Mouse (Mus musculus): ENCODE measurements around the gene Spz1. TPM values are rescaled to one million over a fixed set of nuclear protein-coding genes. Genes with fewer than 3 reads are reported as not detected.

Spz1 gene
- polyA plus RNA-seq, 1 experiment from 2014 or later, result not detected

DNA sequence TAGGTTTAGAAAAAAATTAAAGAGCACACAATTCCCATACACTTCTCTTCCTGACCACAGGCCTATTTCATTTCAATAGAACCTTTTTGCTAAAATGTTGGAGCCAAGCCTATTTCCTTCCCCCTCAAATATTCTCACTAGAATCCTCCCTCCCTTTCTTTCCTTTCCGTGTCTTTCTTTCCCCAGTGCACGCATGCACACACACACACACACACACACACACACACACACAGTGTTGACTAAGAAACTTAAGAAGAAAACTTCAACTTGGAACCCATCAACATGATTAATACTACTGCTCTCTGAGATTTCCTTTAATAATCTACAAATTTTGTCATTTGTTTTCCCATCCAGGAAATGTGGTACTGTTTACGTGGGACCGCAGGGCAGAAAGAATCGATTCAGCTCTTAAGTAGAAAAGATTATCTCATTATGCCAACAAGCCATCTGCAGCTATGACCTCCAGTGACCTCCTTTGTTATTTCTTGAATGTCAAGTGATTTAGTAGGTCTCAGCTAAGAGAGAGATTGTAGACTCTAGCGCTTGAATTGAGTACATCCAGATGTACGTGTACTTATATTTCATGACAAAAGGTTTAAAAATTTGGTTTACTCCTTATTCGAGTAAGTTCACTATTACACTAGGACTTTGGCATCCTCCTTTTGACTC, 19.4 kb downstream of the Spz1 start:
- Histone ChIP-seq H3K27me3 (replicated peaks; ENCODE audit: control insufficient read depth, insufficient read depth, low read length) (no peaks in the 10 kb centered on the region), H3K9ac (ENCODE audit: low read depth, low read length) (no peak overlapping the region), H3K4me1 (replicated peaks; ENCODE audit: control insufficient read depth, insufficient read depth, low read length) (no peaks in the 10 kb centered on the region), H3K9me3 (ENCODE audit: control insufficient read depth) (no peaks in the 10 kb centered on the region), H3K4me3 (ENCODE audit: low read depth, low read length) (no peak overlapping the region), H3K27ac (ENCODE audit: low read depth, low read length) (no peak overlapping the region), H3K36me3 (ENCODE audit: control insufficient read depth, insufficient read depth) (no peaks in the 10 kb centered on the region), H3K4me2 (replicated peaks; ENCODE audit: low read depth) (no peak overlapping the region)
- WGBS, result 37% methylated on average over 8 of the region's 8 CpGs
- no peak for TF ChIP-seq CTCF (IDR thresholded peaks at IDR 0.05; ENCODE audit: low read depth)
- no peak for ATAC-seq

DNA sequence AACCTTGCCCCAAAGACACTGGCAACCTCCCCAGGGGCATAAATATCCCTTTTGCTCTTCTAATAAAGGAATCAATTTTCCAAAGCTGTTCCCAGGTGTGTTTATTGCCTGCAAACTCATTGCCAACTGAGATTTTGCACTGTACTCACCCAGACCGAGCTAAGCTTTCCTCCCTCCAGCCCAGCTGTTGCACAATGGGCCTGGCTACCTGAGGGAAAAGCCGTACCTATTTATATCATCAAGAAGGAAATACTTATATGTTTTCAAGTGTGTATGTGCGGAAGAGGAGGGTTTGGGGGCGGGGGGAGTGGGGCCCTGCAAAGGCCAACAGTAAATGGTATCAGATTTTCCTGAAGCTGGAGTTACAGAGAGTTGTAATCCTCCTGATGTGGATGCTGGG, 28.9 kb downstream of the Spz1 start:
- 70% methylated on average over 4 of the region's 4 CpGs for WGBS
- Histone ChIP-seq H3K4me1 (replicated peaks; ENCODE audit: control insufficient read depth, insufficient read depth, low read length) (no peaks in the 10 kb centered on the region), H3K4me3 (ENCODE audit: low read depth, low read length) (no peak overlapping the region), H3K9me3 (ENCODE audit: control insufficient read depth) (0 out of 2 replicates have a peak, but pooled peaks cover 12% of the 10 kb centered on the region), H3K27ac (ENCODE audit: low read depth, low read length) (no peak overlapping the region), H3K27me3 (replicated peaks; ENCODE audit: control insufficient read depth, insufficient read depth, low read length) (no peaks in the 10 kb centered on the region), H3K4me2 (replicated peaks; ENCODE audit: low read depth) (no peak overlapping the region), H3K9ac (ENCODE audit: low read depth, low read length) (no peak overlapping the region), H3K36me3 (ENCODE audit: control insufficient read depth, insufficient read depth) (no peaks in the 10 kb centered on the region)
- no peak for TF ChIP-seq CTCF (IDR thresholded peaks at IDR 0.05; ENCODE audit: low read depth)
- ATAC-seq, result no peak

DNA sequence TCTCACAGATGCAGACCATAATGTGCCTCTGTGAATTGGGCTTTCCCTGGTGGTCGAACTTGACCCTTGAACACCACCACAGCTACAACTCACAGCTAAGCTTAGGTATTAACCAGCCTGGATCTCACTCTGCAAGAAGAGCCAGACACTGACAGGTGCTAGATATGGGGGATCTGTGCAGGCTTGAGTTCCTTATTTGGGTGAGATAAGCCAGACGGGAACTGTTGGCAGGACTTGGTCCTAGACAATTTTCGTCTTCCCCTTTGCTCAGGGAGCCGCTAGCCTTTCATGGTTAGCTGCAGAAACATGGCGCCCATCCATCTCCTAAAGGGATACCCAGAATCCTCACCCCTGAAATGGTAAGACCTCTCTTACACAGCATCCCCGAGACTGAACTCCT, 35.0 kb downstream of the Spz1 start:
- WGBS, result 69% methylated on average over 6 of the region's 6 CpGs
- H3K4me2 ChIP-seq (replicated peaks; ENCODE audit: low read depth), result no peak overlapping the region
- ATAC-seq, result no peak
- H3K27me3 ChIP-seq (replicated peaks; ENCODE audit: control insufficient read depth, insufficient read depth, low read length), result no peaks in the 10 kb centered on the region
- no peaks in the 10 kb centered on the region for H3K4me1 ChIP-seq (replicated peaks; ENCODE audit: control insufficient read depth, insufficient read depth, low read length)
- H3K27ac ChIP-seq (ENCODE audit: low read depth, low read length), result no peak overlapping the region
- no peaks in the 10 kb centered on the region for H3K9me3 ChIP-seq (ENCODE audit: control insufficient read depth)
- no peak overlapping the region for H3K4me3 ChIP-seq (ENCODE audit: low read depth, low read length)
- no peak overlapping the region for H3K9ac ChIP-seq (ENCODE audit: low read depth, low read length)
- TF ChIP-seq CTCF (IDR thresholded peaks at IDR 0.05; ENCODE audit: low read depth), result no peak
- H3K36me3 ChIP-seq (ENCODE audit: control insufficient read depth, insufficient read depth), result no peaks in the 10 kb centered on the region

DNA sequence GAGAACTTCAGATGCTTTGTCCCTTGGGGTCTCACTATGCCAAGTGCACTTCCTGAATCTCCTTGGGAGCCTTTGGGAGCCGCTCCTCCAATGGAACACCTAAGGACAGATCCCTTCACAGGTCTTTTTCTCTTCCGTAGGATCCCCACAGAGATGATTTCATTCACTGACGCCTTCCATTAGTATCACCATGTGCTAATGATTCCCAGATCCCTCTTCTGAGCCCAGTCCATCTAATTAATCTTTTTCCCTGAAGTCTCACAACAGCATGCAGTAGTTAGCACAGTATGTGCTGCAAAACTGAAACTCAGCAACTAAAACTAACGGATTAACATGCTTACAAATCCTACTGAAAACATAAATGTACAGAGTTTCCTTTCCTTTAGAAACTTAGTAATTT, 36.8 kb downstream of the Spz1 start:
- H3K4me3 ChIP-seq (ENCODE audit: low read depth, low read length), result no peak overlapping the region
- 70% methylated on average over 4 of the region's 4 CpGs for WGBS
- no peaks in the 10 kb centered on the region for H3K36me3 ChIP-seq (ENCODE audit: control insufficient read depth, insufficient read depth)
- TF ChIP-seq CTCF (IDR thresholded peaks at IDR 0.05; ENCODE audit: low read depth), result no peak
- H3K27ac ChIP-seq (ENCODE audit: low read depth, low read length), result no peak overlapping the region
- no peaks in the 10 kb centered on the region for H3K9me3 ChIP-seq (ENCODE audit: control insufficient read depth)
- no peak overlapping the region for H3K9ac ChIP-seq (ENCODE audit: low read depth, low read length)
- no peak overlapping the region for H3K4me2 ChIP-seq (replicated peaks; ENCODE audit: low read depth)
- no peaks in the 10 kb centered on the region for H3K4me1 ChIP-seq (replicated peaks; ENCODE audit: control insufficient read depth, insufficient read depth, low read length)
- no peaks in the 10 kb centered on the region for H3K27me3 ChIP-seq (replicated peaks; ENCODE audit: control insufficient read depth, insufficient read depth, low read length)
- ATAC-seq, result no peak

DNA sequence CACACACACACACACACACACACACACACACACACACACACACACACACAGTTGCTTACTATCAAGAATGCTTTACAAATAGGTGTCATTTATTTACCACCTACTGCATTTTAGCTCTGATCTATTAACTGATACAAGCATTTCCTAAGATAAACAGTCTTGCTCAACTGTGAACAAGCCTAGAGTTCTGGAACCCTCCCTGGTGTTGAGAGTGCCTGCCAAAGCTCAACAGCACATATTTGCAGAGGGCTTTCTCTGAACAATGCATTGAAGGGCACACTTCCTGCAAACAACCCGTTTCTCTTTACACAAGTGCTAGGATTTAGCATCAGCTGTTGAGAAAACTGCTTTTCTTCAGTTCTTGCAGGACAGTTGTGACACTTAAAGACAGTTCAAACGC, 42.2 kb downstream of the Spz1 start:
- Histone ChIP-seq H3K4me1 (replicated peaks; ENCODE audit: control insufficient read depth, insufficient read depth, low read length) (no peaks in the 10 kb centered on the region), H3K4me3 (ENCODE audit: low read depth, low read length) (no peak overlapping the region), H3K27ac (ENCODE audit: low read depth, low read length) (no peak overlapping the region), H3K36me3 (ENCODE audit: control insufficient read depth, insufficient read depth) (no peaks in the 10 kb centered on the region), H3K27me3 (replicated peaks; ENCODE audit: control insufficient read depth, insufficient read depth, low read length) (no peaks in the 10 kb centered on the region), H3K4me2 (replicated peaks; ENCODE audit: low read depth) (no peak overlapping the region), H3K9ac (ENCODE audit: low read depth, low read length) (no peak overlapping the region), H3K9me3 (ENCODE audit: control insufficient read depth) (no peaks in the 10 kb centered on the region)
- 20% methylated on average over 2 of the region's 2 CpGs for whole genome bisulfite sequencing
- no peak for TF ChIP-seq CTCF (IDR thresholded peaks at IDR 0.05; ENCODE audit: low read depth)
- no peak for ATAC-seq

DNA sequence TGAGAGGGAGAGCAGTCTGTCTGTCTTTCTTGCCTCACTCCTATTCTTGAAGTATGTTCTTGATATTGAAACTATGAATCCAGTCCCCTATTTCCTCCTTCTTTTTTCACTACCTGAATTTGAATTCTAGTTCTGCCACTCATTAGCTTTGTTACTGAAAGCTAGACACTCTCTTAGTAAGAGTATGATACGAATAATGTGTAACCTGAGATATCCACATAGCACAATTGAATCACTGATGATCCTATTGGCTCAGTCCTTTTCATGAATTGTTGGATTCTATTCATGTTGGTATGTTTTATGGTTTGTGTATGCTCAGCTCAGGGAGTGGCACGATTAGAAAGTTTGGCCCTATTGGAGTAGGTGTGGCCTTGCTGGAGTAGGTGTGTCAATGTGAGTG, 43.8 kb downstream of the Spz1 start:
- no peaks in the 10 kb centered on the region for H3K4me1 ChIP-seq (replicated peaks; ENCODE audit: control insufficient read depth, insufficient read depth, low read length)
- 0 out of 2 replicates have a peak, but pooled peaks have one; percentile 23 for ATAC-seq
- H3K4me2 ChIP-seq (replicated peaks; ENCODE audit: low read depth), result peak overlapping the region; percentile 27; the same call in 1 of the 2 replicates
- TF ChIP-seq CTCF (IDR thresholded peaks at IDR 0.05; ENCODE audit: low read depth), result no peak
- H3K4me3 ChIP-seq (ENCODE audit: low read depth, low read length), result no peak overlapping the region
- no peak overlapping the region for H3K27ac ChIP-seq (ENCODE audit: low read depth, low read length)
- WGBS, result 30% methylated on average over 2 of the region's 2 CpGs
- H3K9me3 ChIP-seq (ENCODE audit: control insufficient read depth), result no peaks in the 10 kb centered on the region
- H3K27me3 ChIP-seq (replicated peaks; ENCODE audit: control insufficient read depth, insufficient read depth, low read length), result no peaks in the 10 kb centered on the region
- no peaks in the 10 kb centered on the region for H3K36me3 ChIP-seq (ENCODE audit: control insufficient read depth, insufficient read depth)
- H3K9ac ChIP-seq (ENCODE audit: low read depth, low read length), result no peak overlapping the region

Measured in intestine, postnatal 0 days (tissue).